Mouse (Mus musculus) liver, adult 2 months (tissue): ENCODE results near the gene Fam163b. TPM values are rescaled to one million over a fixed set of nuclear protein-coding genes. Genes with fewer than 3 reads are reported as not detected.

Experiments used
- DNase-seq: peaks from one replicate; pipeline ENCODE4 v3.0.0-alpha.2; 2011; ENCODE audit warnings: low read depth, low spot score; ENCODE audit errors: extremely low read depth
- H3K27ac ChIP-seq: fragments of 200-500 bp; replicated peaks from 2 replicates; pipeline ENCODE4 v1.5.1; 2012; ENCODE audit warnings: low read depth, mild to moderate bottlenecking, control low read depth, inconsistent platforms, low read length; ENCODE audit not compliant: insufficient read depth
- H3K27me3 ChIP-seq: fragments of 200-500 bp; 2 replicates; pipeline ENCODE4 v1.6.1; 2012; ENCODE audit warnings: mild to moderate bottlenecking, moderate library complexity, low read length, inconsistent platforms; ENCODE audit not compliant: control insufficient read depth, insufficient read depth
- H3K36me3 ChIP-seq: fragments of 200-500 bp; 2 replicates; pipeline ENCODE4 v1.6.1; 2012; ENCODE audit warnings: low read length, inconsistent platforms; ENCODE audit not compliant: control insufficient read depth, insufficient read depth
- H3K4me1 ChIP-seq: fragments of 200-500 bp; 2 replicates; pipeline ENCODE4 v1.6.1; 2011; ENCODE audit warnings: low read length; ENCODE audit not compliant: control insufficient read depth, insufficient read depth
- H3K4me3 ChIP-seq: fragments of 200-500 bp; 2 replicates; pipeline ENCODE4 v1.5.1; 2011; ENCODE audit warnings: low read depth, mild to moderate bottlenecking, control low read depth, low read length, moderate library complexity; ENCODE audit not compliant: insufficient read depth
- H3K79me2 ChIP-seq: fragments of 200-500 bp; 2 replicates; pipeline ENCODE4 v1.6.1; 2012; ENCODE audit warnings: inconsistent platforms, mild to moderate bottlenecking, low read length, moderate library complexity; ENCODE audit not compliant: control insufficient read depth, insufficient read depth
- H3K9ac ChIP-seq: fragments of 200-500 bp; 2 replicates; pipeline ENCODE4 v1.6.1; 2012; ENCODE audit warnings: low read depth, mild to moderate bottlenecking, control low read depth, inconsistent platforms, low read length
- CTCF ChIP-seq: fragments of 200-500 bp; IDR thresholded peaks from 2 replicates; pipeline ENCODE4 v1.5.1; 2011; ENCODE audit warnings: low read depth, low read length, control low read depth
- POLR2A ChIP-seq: fragments of 200-500 bp; IDR thresholded peaks from 2 replicates; pipeline ENCODE4 v1.6.1; 2011; ENCODE audit warnings: low read length, control low read depth; ENCODE audit not compliant: insufficient read depth; ENCODE audit errors: extremely low read depth
- WGBS: fragments of 180-500 bp; shearing (Covaris S2); methylation state at CpG from one replicate; pipeline ENCODE4 v1.1.7; 2018; 5-methylcytosine and 5-hydroxymethylcytosine counted together
- polyA plus RNA-seq: library from polyadenylated mRNA; depleted of rRNA; stranded (reverse); fragments of >200 nt; gene quantifications from 2 replicates; pipeline ENCODE4 v1.2.3, GENCODE M21; 2012
- total RNA-seq: library from RNA; depleted of rRNA; stranded (reverse); fragments of >200 nt; gene quantifications from 2 replicates; pipeline ENCODE4 v1.2.3, GENCODE M21; 2014

Fam163b gene
- total and polyA plus RNA-seq, 2 experiments: not detected

GRCm38 (mm10) chr2:27075485-27075884, 66.8 kb downstream of the Fam163b start:
- Histone ChIP-seq H3K9ac (no peak overlapping the region), H3K79me2 (no peaks in the 10 kb centered on the region), H3K4me3 (no peak overlapping the region), H3K36me3 (no peaks in the 10 kb centered on the region), H3K27me3 (no peaks in the 10 kb centered on the region), H3K27ac (no peak overlapping the region), H3K4me1 (0 out of 2 replicates have a peak, but pooled peaks cover 3% of the 10 kb centered on the region)
- WGBS: 70% methylated on average over 3 of the region's 3 CpGs
- peak; percentile 74 for TF ChIP-seq CTCF
- no peak for TF ChIP-seq POLR2A
- DNase-seq: peak; percentile 34

GRCm38 (mm10) chr2:27074804-27075203, 67.5 kb downstream of the Fam163b start:
- 55% methylated on average over 4 of the region's 4 CpGs for WGBS
- no peak for DNase-seq

GRCm38 (mm10) chr2:27073407-27073806, 68.9 kb downstream of the Fam163b start:
- Histone ChIP-seq H3K79me2 (no peaks in the 10 kb centered on the region), H3K9ac (no peak overlapping the region), H3K27me3 (no peaks in the 10 kb centered on the region), H3K4me3 (no peak overlapping the region), H3K27ac (no peak overlapping the region), H3K36me3 (no peaks in the 10 kb centered on the region), H3K4me1 (no peaks in the 10 kb centered on the region)
- DNase-seq: no peak
- TF ChIP-seq POLR2A (no peak), CTCF (no peak)
- WGBS: 85% methylated on average over 4 of the region's 4 CpGs

More at GRCm38 (mm10) chr2:27074804-27075203, 67.5 kb downstream of the Fam163b start:
- Histone ChIP-seq H3K27me3 (no peaks in the 10 kb centered on the region), H3K9ac (no peak overlapping the region), H3K27ac (no peak overlapping the region), H3K4me3 (no peak overlapping the region), H3K79me2 (no peaks in the 10 kb centered on the region), H3K36me3 (no peaks in the 10 kb centered on the region), H3K4me1 (0 out of 2 replicates have a peak, but pooled peaks cover 3% of the 10 kb centered on the region)
- TF ChIP-seq CTCF (no peak), POLR2A (no peak)

GRCm38 (mm10) chr2:27071978-27072377, 70.3 kb downstream of the Fam163b start, which contains the start of gene Mymk:
Mymk (minus strand) TSS chr2:27072179.
- Histone ChIP-seq H3K27ac (0 out of 2 replicates have a peak within 1 kb of the TSS, but pooled peaks have one; percentile 0), H3K79me2 (no peaks in the 10 kb centered on the region), H3K36me3 (no peaks in the 10 kb centered on the region), H3K4me1 (no peaks in the 10 kb centered on the region), H3K9ac (no peak within 1 kb of the TSS), H3K27me3 (no peaks in the 10 kb centered on the region), H3K4me3 (no peak within 1 kb of the TSS)
- DNase-seq: no peak
- WGBS: 97% methylated on average over 2 of the region's 2 CpGs
- TF ChIP-seq CTCF (no peak), POLR2A (no peak)

- DNase-seq: peak; percentile 36
- Histone ChIP-seq H3K4me3 (no peak overlapping the region), H3K4me1 (no peaks in the 10 kb centered on the region), H3K9ac (no peak overlapping the region), H3K27me3 (no peaks in the 10 kb centered on the region), H3K27ac (0 out of 2 replicates have a peak overlapping the region, but pooled peaks have one; percentile 0), H3K79me2 (no peaks in the 10 kb centered on the region), H3K36me3 (no peaks in the 10 kb centered on the region)
- WGBS: 39% methylated on average over 4 of the region's 4 CpGs
- no peak for TF ChIP-seq CTCF
- TF ChIP-seq POLR2A: no peak
Observed at GRCm38 (mm10) chr2:27071137-27071536, 71.2 kb downstream of the Fam163b start.

- Histone ChIP-seq H3K27ac (no peak overlapping the region), H3K36me3 (no peaks in the 10 kb centered on the region), H3K9ac (no peak overlapping the region), H3K27me3 (no peaks in the 10 kb centered on the region), H3K4me3 (no peak overlapping the region), H3K4me1 (no peaks in the 10 kb centered on the region), H3K79me2 (no peaks in the 10 kb centered on the region)
- DNase-seq: no peak
- TF ChIP-seq CTCF (no peak), POLR2A (no peak)
- 88% methylated on average over 2 of the region's 2 CpGs for WGBS
Observed at GRCm38 (mm10) chr2:27070247-27070813, 72.0 kb downstream of the Fam163b start.
